Mouse (Mus musculus) c-Kit-positive CD71-negative TER-119-negative erythroid progenitor cells, embryonic 14.5 days (primary cell): ENCODE results near the gene Ppp1ca.

Source experiments
- DNase-seq: peaks from one replicate; pipeline ENCODE4 v3.0.0-alpha.2; 2013; ENCODE audit warnings: low read depth

The Ppp1ca gene

DNA sequence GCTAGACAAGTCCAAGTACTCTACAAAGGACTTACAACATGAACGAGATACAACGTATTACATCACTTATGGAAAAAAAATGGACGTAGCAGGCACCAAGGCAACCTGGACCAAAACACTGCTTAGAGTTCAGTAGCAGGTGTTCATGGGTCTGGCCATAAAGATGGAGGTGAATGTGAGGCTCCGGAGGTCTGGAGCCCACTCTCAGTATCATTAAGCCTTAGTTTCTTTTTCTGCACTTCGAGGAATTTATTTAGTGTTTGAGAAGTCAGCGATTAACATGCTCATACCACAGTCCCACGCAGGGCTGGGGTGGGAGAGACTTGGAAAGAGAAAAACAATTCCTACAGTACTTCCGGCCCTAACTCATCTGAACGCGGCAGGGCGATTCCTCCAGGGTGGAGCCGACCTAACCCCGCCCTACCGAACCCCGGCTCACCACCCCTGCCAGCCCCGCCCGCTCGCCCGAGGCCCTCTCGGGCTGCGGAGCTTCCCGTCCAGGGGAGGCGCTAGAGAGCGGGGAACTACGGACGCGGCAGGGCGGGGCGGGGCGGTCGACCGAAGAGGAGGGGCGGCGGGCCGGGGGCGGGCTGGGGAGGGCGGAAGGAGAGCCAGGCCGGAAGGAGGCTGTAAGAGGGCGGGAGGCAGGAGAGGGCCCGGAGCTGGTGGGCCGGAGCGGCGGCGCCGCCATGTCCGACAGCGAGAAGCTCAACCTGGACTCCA lies at the start of gene Ppp1ca:
Ppp1ca (plus strand) TSS at position 538 of the 723 bp plus-strand sequence.
- peak; percentile 94 for DNase-seq

DNA sequence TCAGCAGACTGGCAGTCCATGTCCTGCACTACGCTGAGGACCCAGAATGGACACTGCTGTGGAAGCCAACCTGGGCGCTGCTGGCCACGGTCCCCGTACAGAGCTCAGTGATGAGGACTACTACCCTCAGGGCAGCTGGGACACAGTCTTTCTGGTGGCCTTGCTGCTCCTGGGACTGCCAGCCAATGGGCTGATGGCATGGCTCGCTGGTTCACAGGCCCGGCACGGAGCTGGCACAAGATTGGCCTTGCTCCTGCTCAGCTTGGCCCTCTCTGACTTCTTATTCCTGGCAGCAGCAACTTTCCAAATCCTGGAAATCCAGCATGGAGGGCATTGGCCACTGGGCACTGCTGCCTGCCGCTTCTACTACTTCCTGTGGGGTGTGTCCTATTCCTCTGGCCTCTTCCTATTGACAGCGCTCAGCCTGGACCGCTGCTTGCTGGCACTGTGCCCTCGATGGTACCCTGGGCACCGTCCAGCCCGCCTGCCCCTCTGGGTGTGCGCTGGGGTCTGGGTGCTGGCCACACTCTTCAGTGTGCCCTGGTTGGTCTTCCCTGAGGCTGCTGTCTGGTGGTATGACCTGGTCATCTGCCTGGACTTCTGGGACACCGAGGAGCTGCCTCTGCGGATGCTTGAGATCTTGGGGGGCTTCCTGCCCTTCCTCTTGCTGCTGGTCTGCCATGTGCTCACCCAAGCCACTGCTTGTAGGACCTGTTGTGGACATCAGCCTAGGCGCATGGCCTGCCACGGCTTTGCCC lies 49.3 kb upstream of the Ppp1ca start:
- DNase-seq, result no peak

DNA sequence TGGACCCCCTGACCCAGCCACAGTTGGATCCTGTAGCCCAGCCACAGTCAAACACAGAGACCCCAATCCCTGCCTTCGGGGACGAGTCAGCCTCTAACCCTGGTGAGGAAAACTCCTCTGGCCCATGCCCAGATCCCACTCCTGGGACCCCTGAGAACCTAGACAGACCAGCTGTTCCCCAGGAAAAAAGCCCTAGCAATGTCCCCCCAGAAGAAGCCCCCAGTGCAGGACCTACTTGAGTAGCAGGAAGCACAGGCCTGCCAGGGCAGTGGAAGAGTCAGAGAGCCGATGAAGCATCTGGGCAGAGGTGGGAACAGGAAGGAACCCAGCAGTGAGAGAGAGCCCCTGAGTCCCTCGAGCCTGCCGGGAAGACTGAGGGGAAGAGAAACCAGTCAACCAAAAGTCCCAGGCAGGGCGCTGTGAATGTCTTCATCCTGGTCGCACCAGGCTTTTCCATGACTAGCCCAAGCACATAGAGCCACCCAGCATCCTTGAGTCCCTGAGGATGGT lies 48.1 kb upstream of the Ppp1ca start, which contains the start of gene Cabp4:
Cabp4 (minus strand) TSS at position 275 of the 510 bp plus-strand sequence.
- no peak for DNase-seq

DNA sequence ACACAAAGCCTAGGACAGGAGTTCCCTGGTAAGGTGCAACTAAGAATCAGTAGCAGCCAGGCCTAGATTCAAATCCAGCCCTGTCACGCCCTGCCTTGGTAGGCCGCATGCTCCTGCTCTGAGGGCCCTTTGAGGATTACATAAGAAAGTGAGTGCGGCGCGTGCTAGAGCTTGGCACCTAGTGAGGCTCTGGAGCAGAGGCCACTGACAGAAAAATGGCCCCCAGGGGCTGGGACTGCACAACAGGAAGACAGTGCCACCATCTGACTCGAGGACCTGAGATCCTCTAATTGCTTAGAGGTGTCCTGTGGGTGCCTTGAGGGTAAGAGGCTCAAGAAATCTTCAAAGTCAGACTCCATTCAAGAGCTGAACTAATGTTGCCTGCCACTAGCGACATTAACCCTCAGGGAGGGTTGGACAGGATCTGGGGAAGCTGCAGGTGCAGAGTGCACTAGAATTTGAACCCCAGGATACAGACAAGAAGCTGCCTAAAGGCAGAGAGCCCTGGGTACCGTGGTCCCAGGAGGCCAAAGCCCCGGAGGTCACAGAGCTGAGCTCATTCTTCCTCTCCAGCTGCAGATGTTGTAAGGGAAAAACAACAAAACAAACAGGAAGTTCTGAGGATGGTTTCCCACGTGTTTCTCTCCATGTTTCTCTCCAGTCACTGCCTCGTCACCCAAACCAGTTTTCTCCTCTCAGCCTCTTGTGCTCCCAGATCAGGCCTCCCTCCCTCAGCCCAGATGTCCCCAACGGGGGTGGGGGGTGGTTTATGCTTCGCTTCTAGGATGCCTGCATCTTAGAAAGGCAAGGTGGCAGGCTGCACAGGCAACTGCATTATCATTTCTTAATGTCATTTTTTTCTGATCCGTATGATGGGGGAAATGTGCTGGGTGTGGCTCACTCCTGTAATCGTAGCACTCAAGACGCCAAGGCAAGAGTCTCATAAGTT lies 47.0 kb upstream of the Ppp1ca start:
- no peak for DNase-seq

DNA sequence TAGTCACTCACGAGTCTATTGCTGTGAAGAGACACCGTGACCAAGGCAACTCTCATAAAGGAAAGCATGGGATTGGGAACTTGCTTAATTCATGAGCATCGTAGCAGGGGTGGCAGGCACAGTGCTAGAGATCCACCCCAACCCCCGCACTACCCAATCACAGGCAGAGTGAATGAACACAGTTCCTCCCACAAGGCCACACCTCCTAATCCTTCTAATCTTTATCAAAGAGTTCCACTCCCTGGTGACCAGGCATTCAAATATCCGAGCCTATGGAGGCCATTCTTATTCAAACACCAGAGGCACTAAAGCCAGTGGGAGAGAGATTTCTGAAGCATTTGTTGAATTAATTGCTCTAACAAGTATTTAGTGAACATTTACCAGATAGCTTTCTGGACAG lies 45.9 kb upstream of the Ppp1ca start:
- no peak for DNase-seq

DNA sequence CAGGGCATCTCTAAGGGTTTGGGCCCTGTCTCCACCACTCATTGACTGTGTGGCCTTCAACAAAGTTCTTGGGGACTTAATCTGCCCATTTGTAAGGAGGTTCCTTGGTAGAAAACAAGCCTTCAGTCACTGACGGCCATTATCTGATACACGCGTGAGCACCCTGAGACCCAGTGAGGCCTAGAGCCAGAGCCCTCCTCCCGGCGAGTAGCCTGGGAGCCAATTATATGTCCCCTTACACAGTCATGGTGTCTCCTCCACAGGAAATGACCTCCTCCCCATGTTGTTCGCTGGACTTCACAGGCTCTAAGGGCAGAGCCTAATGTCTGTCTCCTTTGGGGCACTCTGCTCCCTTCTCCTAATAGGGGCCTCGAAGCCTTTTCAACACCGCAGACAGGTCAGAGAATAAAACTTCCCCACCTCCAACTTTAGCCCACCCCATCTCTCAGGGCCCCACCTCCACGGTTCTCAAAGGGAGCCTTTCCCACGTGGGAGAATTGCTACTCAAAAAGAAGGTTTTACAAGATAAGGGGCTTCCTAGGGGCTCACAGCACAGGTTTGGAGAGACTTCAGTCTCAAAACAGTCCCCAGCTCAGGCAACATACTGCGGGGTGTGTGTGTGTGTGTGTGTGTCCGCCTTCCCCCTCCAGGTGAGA lies 45.4 kb upstream of the Ppp1ca start:
- no peak for DNase-seq

DNA sequence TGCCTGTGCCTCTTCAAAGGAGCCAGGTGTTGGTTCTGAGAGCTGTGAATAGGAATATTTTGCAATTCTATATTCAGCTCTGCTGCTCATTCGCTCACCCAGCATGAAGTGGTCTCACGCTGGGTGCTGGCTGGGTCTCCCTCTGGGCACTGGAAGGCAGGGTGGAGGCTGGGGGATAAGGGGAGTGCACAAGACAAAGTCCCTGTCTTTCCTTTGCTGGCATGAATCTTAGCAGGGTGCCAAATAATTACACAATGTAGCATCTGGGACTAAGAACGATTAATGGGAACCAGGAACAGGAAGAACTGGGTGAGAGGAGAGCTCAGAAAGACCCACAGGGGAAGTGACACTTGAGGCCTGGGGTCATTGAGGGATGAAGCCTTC lies 44.9 kb upstream of the Ppp1ca start:
- no peak for DNase-seq

DNA sequence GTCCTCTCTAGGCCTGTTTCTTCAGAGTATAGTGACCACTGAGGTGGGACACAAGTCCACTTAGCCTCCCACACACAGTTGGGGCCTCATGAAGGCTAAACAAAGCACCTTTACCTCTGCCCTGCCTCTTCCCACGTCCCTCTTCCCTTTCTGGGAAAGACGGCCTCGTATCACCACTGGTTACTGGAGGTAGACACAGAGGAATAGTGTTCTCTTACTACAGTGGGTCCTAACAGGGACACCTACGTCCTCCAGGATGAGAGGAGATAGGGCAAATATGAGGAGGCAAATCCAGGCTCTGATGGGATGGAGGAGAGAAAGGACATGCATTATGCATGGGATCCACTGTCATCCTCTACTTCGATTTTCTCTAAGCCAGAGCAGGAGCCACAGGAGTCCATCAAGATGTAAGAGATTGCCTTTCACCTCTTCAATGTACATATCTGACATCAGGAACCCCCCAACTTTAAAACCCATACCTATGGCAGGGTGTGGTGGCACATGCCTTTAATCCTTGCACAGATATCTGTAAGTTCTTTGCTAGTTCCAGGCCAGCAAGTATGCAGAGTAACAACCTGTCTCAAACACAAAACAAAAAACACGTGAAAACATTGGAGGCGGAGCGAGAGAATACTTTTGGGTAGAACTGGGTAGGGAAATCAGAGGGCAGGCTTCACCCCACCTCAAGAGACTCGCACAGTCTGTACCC lies 43.9 kb upstream of the Ppp1ca start:
- no peak for DNase-seq

DNA sequence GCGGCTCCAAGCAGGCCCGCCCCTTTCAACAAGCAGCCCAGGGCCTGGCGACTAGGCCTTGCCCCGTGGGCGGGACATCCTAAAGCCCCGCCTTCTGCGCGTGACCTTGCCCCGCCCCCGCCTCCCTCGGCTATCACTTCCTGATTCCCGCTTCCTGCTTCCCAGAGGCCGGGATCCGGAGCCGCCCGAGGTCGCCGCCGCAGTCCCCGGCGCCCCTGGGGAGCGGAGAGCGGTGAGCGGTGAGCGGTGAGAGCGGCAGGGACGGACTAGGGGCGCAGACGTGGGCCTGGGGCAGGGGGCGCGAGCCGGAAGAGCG lies 43.4 kb upstream of the Ppp1ca start, which contains the start of gene Coro1b:
Coro1b (plus strand) TSS at position 129 of the 316 bp plus-strand sequence.
- peak; percentile 81 for DNase-seq

DNA sequence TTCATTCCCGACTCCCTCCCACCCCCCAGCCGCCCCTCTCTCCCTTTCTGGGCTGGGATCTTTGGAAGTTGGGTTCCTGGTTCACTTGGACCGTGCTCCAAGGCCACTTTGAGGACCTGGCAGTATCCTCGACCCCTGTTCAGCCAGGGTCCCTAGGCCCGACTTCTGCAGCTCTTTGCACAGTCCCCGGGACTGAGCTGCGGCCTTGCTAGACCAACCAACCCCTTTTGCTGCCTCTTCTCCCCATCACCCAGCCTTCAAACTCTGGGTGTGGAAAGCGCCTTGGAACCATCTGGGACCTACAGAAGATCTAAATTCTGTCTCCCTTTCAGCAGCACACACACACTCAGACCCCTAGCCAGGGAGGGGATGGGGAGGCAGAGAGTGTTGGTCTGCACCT lies 43.0 kb upstream of the Ppp1ca start:
- DNase-seq, result no peak

DNA sequence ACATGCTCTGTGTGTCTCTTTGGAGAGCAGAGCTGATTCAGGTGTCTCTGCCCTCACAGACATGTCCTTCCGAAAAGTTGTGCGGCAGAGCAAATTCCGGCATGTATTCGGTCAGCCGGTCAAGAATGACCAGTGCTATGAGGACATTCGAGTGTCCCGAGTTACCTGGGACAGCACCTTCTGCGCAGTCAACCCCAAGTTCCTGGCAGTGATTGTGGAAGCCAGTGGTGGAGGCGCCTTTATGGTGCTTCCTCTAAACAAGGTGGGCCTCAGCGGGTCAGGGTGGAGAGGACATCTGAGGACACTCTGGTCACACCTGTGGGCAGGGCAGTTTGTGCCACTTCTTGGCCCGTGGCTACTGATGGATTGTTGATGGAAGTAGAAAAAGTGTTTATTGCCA lies 42.6 kb upstream of the Ppp1ca start:
- no peak for DNase-seq

DNA sequence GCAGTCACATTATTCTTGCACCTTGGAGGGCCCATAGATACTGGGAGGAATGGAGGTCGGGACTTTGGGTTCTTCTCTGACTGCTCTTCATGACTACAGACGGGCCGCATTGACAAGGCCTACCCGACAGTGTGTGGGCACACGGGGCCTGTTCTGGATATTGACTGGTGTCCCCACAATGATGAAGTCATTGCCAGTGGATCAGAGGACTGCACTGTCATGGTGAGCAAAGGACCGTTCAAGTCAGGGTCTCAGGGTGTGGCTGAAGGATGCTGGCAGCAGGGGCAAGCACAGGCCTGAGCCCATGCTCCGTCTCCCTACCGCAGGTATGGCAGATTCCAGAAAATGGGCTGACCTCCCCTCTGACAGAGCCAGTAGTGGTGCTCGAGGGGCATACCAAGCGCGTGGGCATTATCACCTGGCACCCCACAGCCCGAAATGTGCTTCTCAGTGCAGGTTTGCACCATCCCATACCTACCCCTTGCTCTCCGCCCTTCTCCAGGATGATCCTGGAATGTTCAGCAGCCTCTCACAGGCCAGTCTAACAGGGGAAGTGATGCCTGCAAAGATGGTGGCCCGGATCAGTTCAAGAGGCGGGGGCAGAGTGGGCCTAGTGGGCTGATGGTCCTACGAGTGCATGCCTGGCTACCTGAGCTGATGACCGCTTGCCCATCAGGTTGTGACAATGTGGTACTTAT lies 42.0 kb upstream of the Ppp1ca start:
- DNase-seq, result no peak

DNA sequence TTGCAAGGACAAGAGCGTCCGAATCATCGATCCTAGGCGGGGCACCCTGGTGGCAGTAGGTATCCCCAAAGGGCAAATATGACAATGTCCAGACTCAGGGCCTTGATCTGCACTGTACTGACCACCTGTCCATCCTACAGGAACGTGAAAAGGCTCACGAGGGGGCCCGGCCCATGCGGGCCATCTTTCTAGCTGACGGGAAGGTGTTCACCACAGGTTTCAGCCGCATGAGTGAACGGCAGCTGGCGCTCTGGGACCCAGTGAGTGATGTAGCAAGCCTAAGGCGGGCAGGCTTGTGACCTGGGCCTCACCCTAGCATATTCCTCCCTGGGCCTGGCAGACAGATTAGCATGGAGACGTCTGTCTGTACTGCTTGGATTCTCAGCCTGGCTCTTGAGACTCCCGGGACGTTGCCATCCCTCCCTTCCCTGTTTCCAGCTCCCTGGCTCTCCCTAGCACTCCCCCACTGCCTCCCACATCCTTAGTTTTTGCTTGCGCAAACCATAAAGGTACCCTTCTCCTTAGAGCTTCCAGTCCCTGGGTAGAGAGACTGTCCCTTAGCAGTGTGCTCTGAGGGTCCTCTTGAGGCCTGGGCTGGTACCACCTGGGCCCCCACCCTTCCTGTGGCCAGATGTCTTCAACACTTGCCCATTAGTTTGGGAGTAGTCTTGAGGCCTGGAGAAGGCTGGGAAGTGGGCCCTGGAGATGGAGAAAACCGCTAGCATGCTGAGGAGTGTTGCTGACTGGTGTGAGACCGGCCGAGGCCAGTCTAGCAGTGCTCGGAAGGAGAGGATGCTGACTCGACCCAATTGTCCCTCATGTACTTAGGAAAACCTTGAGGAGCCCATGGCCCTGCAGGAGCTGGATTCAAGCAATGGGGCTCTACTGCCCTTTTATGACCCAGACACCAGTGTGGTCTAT lies 41.0 kb upstream of the Ppp1ca start:
- DNase-seq, result no peak

DNA sequence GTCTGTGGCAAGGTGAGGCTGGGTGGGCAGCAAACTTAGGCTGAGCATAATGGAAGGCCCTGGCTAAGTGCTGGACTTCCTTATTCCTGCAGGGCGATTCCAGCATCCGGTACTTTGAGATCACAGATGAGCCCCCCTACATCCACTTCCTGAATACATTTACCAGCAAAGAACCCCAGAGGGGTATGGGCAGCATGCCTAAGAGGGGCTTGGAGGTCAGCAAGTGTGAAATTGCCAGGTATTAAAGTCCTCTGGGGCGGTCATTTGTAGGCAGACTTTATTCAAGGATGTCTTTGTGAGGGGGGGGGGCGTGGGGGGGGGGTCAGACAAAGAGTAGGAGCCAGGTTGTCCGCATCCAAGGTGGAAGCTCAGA lies 40.4 kb upstream of the Ppp1ca start:
- no peak for DNase-seq

DNA sequence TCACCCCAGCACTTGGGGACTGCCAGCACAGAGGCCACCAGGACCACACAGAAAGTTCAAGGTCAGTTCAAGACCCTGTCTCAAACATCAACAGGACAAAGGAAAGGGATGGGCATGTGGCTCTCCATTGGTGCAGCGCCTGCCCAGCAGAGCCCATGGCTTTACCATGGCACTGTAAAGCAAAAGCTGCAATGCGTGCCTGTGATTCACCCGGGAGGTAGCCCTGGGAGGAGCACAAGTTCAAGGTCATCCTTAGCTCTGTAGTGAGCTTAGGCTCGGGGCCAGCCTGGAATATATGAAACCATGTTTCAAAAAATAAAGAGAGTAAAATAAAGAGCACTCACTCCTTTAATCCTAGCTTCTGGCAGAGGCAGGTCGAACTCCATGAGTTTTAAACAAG lies 40.0 kb upstream of the Ppp1ca start:
- no peak for DNase-seq

DNA sequence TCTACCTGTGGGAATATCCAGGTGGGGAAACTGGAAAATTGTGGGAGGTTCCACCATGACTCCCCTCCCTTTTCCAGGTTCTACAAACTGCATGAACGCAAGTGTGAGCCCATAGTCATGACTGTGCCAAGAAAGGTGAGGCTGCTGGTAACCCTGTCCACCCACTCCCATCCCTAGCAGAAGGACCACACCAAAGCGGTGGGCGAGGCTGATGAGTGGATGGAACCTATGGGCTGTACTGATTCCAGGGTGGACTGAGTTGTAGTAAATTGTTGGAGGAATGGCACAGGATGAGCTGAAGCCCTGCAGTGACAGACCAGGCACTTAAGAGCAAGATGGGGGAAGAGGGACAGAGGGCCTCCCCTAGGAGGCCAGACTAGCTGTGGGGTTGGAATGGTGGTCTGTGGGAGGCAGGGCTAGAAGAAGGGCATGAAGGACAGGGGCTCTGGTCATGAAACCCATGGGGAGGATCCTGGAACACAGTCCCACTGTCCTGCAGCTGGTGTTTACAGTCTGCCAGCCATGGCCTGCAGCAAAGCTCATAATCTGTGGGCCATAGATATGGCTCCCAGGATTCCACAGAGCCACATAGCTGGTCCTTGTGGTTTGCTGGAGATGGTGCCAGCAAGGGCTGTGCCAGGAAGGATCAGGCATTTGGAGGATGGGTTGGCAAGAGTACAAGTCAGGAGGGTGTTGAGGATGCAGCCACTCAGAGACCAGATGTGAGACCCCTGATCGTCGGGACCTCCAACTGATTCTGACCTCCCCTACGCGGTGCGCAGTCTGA lies 39.2 kb upstream of the Ppp1ca start:
- no peak for DNase-seq

DNA sequence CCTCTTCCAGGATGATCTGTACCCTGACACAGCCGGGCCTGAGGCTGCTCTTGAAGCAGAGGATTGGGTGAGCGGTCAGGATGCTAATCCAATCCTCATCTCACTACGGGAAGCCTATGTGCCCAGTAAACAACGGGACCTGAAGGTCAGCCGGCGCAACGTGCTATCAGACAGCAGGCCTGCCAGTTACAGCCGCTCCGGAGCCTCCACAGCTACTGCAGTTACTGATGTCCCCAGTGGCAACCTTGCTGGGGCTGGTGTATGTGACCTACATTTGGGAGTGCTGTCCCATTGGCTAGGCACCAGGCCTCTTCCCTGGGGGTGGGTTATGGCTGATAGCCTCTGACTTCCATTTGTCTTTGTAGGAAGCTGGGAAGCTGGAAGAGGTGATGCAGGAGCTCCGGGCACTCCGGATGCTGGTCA lies 38.6 kb upstream of the Ppp1ca start, which contains the start of gene Ptprcap:
Ptprcap (plus strand) TSS at position 373 of the 423 bp plus-strand sequence.
- DNase-seq, result no peak

DNA sequence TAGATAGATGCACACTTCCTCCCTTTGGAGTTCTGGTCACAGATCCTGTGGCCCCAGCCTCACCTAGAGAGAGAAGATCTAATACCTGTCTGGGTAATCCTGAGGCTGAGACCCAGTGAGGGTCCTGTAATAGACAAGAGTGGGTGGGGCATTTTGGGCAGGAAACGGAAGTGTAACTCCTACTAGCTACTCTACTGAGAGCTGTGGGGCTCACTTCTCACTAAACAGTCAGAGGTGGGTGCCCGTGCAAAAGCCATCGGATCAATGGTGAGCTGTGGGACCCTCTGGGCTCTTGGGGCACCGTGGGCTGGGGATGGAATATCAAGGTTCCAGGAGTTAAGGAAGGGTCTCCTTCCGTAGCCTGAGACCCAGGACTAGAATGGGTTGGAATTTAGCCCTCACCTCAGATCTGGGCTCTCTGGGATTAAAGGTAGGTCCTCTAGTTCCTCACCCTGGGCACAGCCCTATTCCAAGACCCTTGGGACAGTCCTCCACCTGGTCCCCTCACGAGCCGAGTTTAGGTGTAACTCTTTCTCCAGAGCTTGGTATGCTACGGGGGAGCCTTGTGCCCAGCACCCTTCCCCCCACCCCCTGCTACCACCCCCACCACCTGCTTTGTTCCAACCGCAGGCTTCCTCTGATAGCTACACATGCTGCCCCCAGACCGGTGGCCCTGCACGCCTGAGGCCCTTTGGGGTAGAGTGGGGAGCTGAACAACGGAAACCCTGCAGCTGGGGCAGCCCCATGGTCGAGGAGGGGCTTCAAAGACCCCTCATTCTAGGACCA lies 37.2 kb upstream of the Ppp1ca start:
- no peak for DNase-seq
